Mouse (Mus musculus): ENCODE measurements around the gene Slc12a7.
A peak's percentile ranks its signal among the peaks of the same experiment; 100 is the strongest.

GRCm38 (mm10) chr13:73718225-73718624 lies 14.7 kb upstream of the Slc12a7 start:
- TF ChIP-seq CTCF (IDR thresholded peaks at IDR 0.05; ENCODE audit: control insufficient read depth, insufficient read depth, insufficient replicate concordance, low read depth, low read length) (peak; percentile 14; the same call in 1 of the 2 replicates), POLR2A (IDR thresholded peaks at IDR 0.05; ENCODE audit: control insufficient read depth, low read depth, low read length) (no peak)

Data from testis, adult 2 months (tissue).